Mouse (Mus musculus) small intestine, adult 2 months (tissue): ENCODE data around the gene Golim4.

ENCODE experiments used
- CTCF ChIP-seq: fragments of 200-500 bp; IDR thresholded peaks from 2 replicates; pipeline ENCODE4 v1.5.1; 2012; ENCODE audit warnings: low read depth, mild to moderate bottlenecking, control low read depth, inconsistent platforms, low read length, moderate library complexity, mixed read lengths; ENCODE audit not compliant: insufficient replicate concordance, insufficient read length; ENCODE audit errors: extremely low read depth
- POLR2A ChIP-seq: fragments of 200-500 bp; IDR thresholded peaks from 2 replicates; pipeline ENCODE4 v1.6.1; 2012; ENCODE audit warnings: low read depth, mild to moderate bottlenecking, control low read depth, inconsistent platforms, low read length, moderate library complexity

- TF ChIP-seq CTCF (no peak), POLR2A (no peak)
Observed at GRCm38 (mm10) chr3:75949358-75949757, 7.4 kb downstream of the Golim4 start.
